Mouse (Mus musculus) limb, embryonic 11.5 days (tissue): ENCODE data around the gene Egfem1. TPM values are rescaled to one million over a fixed set of nuclear protein-coding genes. Genes with fewer than 3 reads are reported as not detected.

Experiments
- ATAC-seq: fragments of 200-750 bp; cut with Nextera tagmentation; 2 replicates; pipeline ENCODE4 v1.8.0; 2017; ENCODE audit warnings: low read depth; ENCODE audit not compliant: insufficient number of reproducible peaks, low FRiP score, low TSS enrichment
- DNase-seq: peaks from one replicate; pipeline ENCODE4 v3.0.0-alpha.2; 2015; ENCODE audit warnings: low spot score
- H3K27ac ChIP-seq: fragments of 300-500 bp; sonication (generic); replicated peaks from 2 replicates; pipeline ENCODE4 v1.5.1; 2014; ENCODE audit warnings: low read depth, mild to moderate bottlenecking, low read length
- H3K27me3 ChIP-seq: fragments of 300-500 bp; sonication (generic); 2 replicates; pipeline ENCODE4 v1.6.1; 2014; ENCODE audit warnings: mild to moderate bottlenecking, low read length, mixed read lengths; ENCODE audit not compliant: control insufficient read depth, insufficient read depth
- H3K36me3 ChIP-seq: fragments of 300-500 bp; sonication (generic); 2 replicates; pipeline ENCODE4 v1.6.1; 2014; ENCODE audit warnings: mild to moderate bottlenecking, low read length, moderate library complexity, mixed read lengths; ENCODE audit not compliant: control insufficient read depth, insufficient read depth
- H3K4me1 ChIP-seq: fragments of 300-500 bp; sonication (generic); 2 replicates; pipeline ENCODE4 v1.6.1; 2014; ENCODE audit warnings: low read length, mixed read lengths; ENCODE audit not compliant: control insufficient read depth, insufficient read depth
- H3K4me2 ChIP-seq: fragments of 300-500 bp; sonication (generic); 2 replicates; pipeline ENCODE4 v1.6.1; 2014; ENCODE audit warnings: low read depth, mild to moderate bottlenecking, moderate library complexity; ENCODE audit not compliant: severe bottlenecking
- H3K4me3 ChIP-seq: fragments of 300-500 bp; sonication (generic); 2 replicates; pipeline ENCODE4 v1.5.1; 2014; ENCODE audit warnings: low read depth, low read length
- H3K9ac ChIP-seq: fragments of 300-500 bp; sonication (generic); 2 replicates; pipeline ENCODE4 v1.6.1; 2014; ENCODE audit warnings: mild to moderate bottlenecking, low read length
- H3K9me3 ChIP-seq: fragments of 300-500 bp; sonication (generic); 2 replicates; pipeline ENCODE4 v1.6.1; 2016; ENCODE audit warnings: low read length; ENCODE audit not compliant: control insufficient read depth
- WGBS: fragments of 180-500 bp; shearing (Covaris S2); extraction: QIAGEN DNeasy Blood & Tissue Kit; methylation state at CpG from one replicate; pipeline ENCODE4 v1.1.7; 2014; 5-methylcytosine and 5-hydroxymethylcytosine counted together
- polyA plus RNA-seq: library from polyadenylated mRNA; unstranded; fragments of >200 nt; fragmentation: Nextera tagmentation; extraction: Ambion mirVana; gene quantifications from 2 replicates; pipeline ENCODE4 v1.2.1, GENCODE M21; 2014

Gene Egfem1
- polyA plus RNA-seq, 1 experiment from 2014 or later, result 4.2 TPM

DNA sequence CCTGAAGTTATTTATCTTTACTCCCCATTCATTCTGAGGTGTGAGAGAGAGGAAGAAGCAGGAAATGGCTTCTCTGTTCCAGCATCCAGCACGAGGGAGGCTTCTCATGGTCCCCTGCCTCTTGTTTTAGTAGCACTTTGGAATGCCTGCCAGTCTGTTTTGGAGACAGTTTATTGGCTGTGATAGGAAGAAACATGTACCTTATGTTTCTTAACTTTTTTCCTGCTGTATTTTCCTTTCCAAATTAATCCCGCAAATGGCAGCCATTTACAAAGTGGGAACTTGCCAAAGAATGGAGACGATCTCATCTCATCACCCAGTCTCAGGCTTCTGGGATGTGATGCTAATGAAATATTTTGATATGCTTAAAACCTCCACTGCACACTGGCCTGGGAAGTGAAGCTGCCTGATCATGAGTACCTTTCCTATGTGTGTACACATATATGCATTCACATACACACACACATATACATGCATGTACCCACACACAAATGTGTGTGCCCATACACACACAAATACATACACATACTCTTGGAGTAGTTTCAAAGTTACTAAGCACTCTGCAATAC, 260.5 kb downstream of the Egfem1 start:
- Histone ChIP-seq H3K36me3 (no peaks in the 10 kb centered on the region), H3K4me2 (no peak overlapping the region), H3K4me3 (no peak overlapping the region), H3K9ac (no peak overlapping the region), H3K27me3 (no peaks in the 10 kb centered on the region), H3K9me3 (no peaks in the 10 kb centered on the region), H3K27ac (no peak overlapping the region), H3K4me1 (no peaks in the 10 kb centered on the region)
- 63% methylated on average over 3 of the region's 3 CpGs for WGBS
- ATAC-seq (no peak), DNase-seq (no peak)

GRCm38 (mm10) chr3:29345805-29346204, 264.0 kb downstream of the Egfem1 start:
- Histone ChIP-seq H3K27ac (no peak overlapping the region), H3K4me3 (no peak overlapping the region), H3K4me2 (no peak overlapping the region), H3K9me3 (no peaks in the 10 kb centered on the region), H3K9ac (no peak overlapping the region), H3K4me1 (no peaks in the 10 kb centered on the region), H3K27me3 (no peaks in the 10 kb centered on the region), H3K36me3 (no peaks in the 10 kb centered on the region)
- DNase-seq, result no peak
- no peak for ATAC-seq
- WGBS, result 92% methylated on average over 3 of the region's 3 CpGs

- DNase-seq (no peak), ATAC-seq (no peak)
- Histone ChIP-seq H3K4me2 (no peak overlapping the region), H3K27ac (no peak overlapping the region), H3K36me3 (no peaks in the 10 kb centered on the region), H3K4me3 (no peak overlapping the region), H3K9ac (no peak overlapping the region), H3K4me1 (no peaks in the 10 kb centered on the region), H3K27me3 (no peaks in the 10 kb centered on the region), H3K9me3 (no peaks in the 10 kb centered on the region)
- WGBS, result 60% methylated on average over 8 of the region's 8 CpGs
Measured at GRCm38 (mm10) chr3:29366907-29367306, 285.1 kb downstream of the Egfem1 start.

- Histone ChIP-seq H3K27me3 (no peaks in the 10 kb centered on the region), H3K4me2 (no peak overlapping the region), H3K36me3 (no peaks in the 10 kb centered on the region), H3K9me3 (no peaks in the 10 kb centered on the region), H3K4me3 (no peak overlapping the region), H3K27ac (no peak overlapping the region), H3K9ac (no peak overlapping the region), H3K4me1 (no peaks in the 10 kb centered on the region)
- 75% methylated on average over 5 of the region's 5 CpGs for WGBS
- ATAC-seq (no peak), DNase-seq (no peak)
Measured at GRCm38 (mm10) chr3:29370519-29370918, 288.7 kb downstream of the Egfem1 start.

DNA sequence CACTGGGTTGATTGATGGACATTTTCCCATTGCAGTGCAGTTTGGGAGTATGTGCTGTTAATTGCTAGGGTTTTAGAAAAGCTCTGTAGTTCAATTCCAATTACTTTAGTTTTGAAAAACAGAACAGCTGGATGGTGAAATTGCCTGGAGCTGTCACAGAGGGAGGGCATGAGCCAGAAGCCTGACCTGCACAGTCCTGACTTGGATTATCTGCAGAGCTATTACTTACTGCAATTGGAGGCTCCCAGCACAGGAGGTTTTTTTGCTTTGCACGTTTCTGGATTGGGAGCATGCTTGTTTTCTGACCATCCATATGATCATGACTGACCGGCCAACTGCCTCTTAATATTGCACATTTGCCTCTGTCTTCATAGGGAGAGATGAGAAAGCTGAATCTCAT, 299.4 kb downstream of the Egfem1 start:
- no peak overlapping the region for H3K4me3 ChIP-seq
- H3K36me3 ChIP-seq, result no peaks in the 10 kb centered on the region
- H3K9me3 ChIP-seq, result no peaks in the 10 kb centered on the region
- no peaks in the 10 kb centered on the region for H3K27me3 ChIP-seq
- 35% methylated on average over 2 of the region's 2 CpGs for WGBS
- H3K9ac ChIP-seq, result no peak overlapping the region
- peaks cover 4% of the 10 kb centered on the region; the same call in 1 of the 2 replicates for H3K4me1 ChIP-seq
- no peak overlapping the region for H3K4me2 ChIP-seq
- H3K27ac ChIP-seq, result no peak overlapping the region
- peak; percentile 22 for DNase-seq
- no peak for ATAC-seq

DNA sequence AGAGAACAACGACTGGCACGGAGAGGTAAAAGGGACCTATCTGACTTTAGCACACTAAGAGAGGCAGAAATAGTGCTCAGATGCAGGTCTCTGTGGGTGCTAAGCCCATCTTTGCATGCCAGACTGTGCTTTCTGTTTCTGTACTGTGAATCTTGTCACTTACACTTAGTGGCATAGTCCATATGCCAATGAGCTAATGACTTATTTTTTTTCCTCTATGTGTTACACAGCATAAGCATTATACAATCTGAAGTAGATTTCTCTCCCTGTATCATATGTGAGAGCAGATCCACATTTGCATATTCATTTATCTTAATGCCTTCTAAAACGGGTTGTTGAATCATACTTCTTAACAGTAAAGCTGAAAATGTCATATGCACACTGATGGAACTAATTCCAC, 317.2 kb downstream of the Egfem1 start:
- no peak overlapping the region for H3K9ac ChIP-seq
- no peaks in the 10 kb centered on the region for H3K36me3 ChIP-seq
- no peaks in the 10 kb centered on the region for H3K27me3 ChIP-seq
- H3K4me2 ChIP-seq, result no peak overlapping the region
- DNase-seq, result no peak
- no peak overlapping the region for H3K27ac ChIP-seq
- 82% methylated on average over 3 of the region's 3 CpGs for WGBS
- ATAC-seq, result no peak
- H3K9me3 ChIP-seq, result no peaks in the 10 kb centered on the region
- no peaks in the 10 kb centered on the region for H3K4me1 ChIP-seq
- H3K4me3 ChIP-seq, result no peak overlapping the region

- WGBS, result 93% methylated on average over 2 of the region's 2 CpGs
- Histone ChIP-seq H3K4me3 (no peak overlapping the region), H3K9me3 (no peaks in the 10 kb centered on the region), H3K27ac (no peak overlapping the region), H3K9ac (no peak overlapping the region), H3K4me2 (no peak overlapping the region), H3K27me3 (no peaks in the 10 kb centered on the region), H3K4me1 (no peaks in the 10 kb centered on the region), H3K36me3 (no peaks in the 10 kb centered on the region)
- ATAC-seq (no peak), DNase-seq (no peak)
Measured at GRCm38 (mm10) chr3:29421634-29422033, 339.8 kb downstream of the Egfem1 start.

DNA sequence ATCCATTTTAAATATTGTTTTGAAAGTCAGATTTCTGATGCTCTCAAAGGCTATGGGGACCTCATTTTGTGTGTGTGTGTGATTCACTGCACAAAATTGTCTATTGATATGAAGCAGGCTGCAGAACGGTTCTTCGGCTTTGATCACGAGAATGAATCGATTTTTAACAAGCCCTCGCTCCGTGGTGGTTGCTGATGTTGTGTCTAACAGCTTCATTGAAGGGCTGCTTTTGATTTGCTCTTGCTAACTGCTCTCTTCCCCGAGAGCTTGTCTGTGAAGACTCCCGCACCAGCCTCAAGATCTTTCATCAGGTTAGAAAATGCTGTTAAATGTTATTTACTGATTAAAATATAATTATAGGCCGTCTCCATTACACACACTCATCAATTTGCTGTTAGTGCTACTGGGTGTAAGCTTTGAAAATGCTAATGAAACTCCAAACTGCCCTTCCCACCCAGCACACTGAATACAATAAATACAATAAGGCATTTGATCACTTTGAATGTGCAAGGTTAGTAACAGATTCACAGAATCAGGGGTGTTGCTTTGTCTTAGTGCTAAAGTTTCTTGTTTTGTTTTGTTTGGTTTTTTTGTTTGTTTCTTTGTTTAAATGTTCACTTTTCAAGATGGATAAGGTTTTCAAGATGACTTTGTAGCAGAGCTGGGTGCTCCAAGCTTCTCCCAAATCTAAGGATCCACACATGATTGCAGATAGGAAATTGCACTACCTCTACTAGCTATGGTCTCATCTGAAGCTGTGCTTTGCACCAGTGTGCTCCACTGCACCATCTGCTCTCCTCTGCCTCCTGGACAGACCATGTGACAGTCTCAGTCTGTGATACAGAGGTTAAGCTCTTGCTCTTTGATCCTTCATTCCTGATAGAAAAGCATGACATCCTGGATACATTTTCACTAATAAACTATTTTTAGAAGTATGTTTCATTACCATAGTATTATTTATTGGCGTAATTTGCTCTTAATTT, 350.6 kb downstream of the Egfem1 start:
- Histone ChIP-seq H3K4me2 (no peak overlapping the region), H3K27me3 (no peaks in the 10 kb centered on the region), H3K9ac (no peak overlapping the region), H3K4me1 (no peaks in the 10 kb centered on the region), H3K4me3 (no peak overlapping the region), H3K36me3 (no peaks in the 10 kb centered on the region), H3K9me3 (no peaks in the 10 kb centered on the region), H3K27ac (no peak overlapping the region)
- ATAC-seq, result no peak
- no peak for DNase-seq
- 41% methylated on average over 10 of the region's 10 CpGs for WGBS
